Mouse (Mus musculus): ENCODE measurements around the gene Calr3. TPM values are rescaled to one million over a fixed set of nuclear protein-coding genes. Genes with fewer than 3 reads are reported as not detected.

The Calr3 gene
- polyA plus RNA-seq, 1 experiment from 2014 or later = 0.72 TPM

DNA sequence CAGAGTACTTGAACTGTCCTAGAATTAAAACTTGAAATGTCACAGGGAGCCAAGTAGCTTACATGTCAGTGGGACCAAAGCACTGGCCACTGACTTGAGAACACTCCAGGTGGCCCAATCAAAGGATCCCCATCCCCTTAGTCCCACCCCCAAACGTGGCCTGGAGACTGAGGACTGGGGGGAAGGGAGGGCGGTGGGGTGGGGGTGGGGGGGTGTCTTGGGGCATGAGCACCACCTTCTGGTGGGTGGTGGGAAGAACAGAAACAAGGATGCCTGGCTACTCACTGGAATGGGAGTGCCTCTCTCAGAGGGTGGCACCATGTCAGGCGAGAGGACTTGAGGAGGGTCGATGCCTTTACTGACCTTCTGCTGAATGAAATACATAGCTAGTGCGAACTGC lies 61.3 kb downstream of the Calr3 start:
- TF ChIP-seq CTCF (IDR thresholded peaks at IDR 0.05; ENCODE audit: low read depth) (peak; percentile 37), EP300 (IDR thresholded peaks at IDR 0.05; ENCODE audit: low read depth) (no peak)
- H3K27ac ChIP-seq (ENCODE audit: low read depth) = no peak overlapping the region
- DNase-seq (no peak), ATAC-seq (0 out of 2 replicates have a peak, but pooled peaks have one; percentile 29)
- no peak overlapping the region for H3K4me3 ChIP-seq (ENCODE audit: low read depth, low read length)
- 72% methylated on average over 5 of the region's 5 CpGs for WGBS (ENCODE audit: insufficient replicate concordance)
- H3K27me3 ChIP-seq (ENCODE audit: insufficient read depth, low read length) = no peaks in the 10 kb centered on the region
- no peak overlapping the region for H3K9ac ChIP-seq (replicated peaks)
- H3K4me1 ChIP-seq (ENCODE audit: insufficient read depth) = peaks cover 4% of the 10 kb centered on the region; the same call in 1 of the 2 replicates
- peaks cover 88% of the 10 kb centered on the region for H3K36me3 ChIP-seq (replicated peaks; ENCODE audit: insufficient read depth, low read length)
- no peaks in the 10 kb centered on the region for H3K9me3 ChIP-seq (ENCODE audit: low read length)
- no peak overlapping the region for H3K4me2 ChIP-seq (ENCODE audit: low read depth, low read length)

DNA sequence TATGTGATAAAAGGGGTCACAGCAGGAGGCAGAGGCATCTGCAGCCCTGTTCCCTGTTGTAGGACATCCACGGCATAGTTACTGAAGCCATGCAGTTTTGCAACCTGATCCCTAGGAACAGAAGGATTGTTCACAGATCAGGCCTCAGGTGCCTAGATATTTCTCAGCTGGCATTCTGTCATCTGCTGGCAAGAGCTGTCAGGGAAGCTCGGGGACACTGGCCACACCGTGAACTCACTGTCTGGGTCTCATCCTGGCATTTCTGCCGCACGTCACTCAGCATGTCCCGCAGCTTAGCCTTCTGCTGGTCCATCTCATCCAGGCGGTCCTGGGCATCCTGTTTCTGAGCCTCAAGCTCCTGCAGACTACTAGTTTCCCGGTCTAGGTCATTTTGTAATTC lies 63.0 kb downstream of the Calr3 start:
- H3K36me3 ChIP-seq (replicated peaks; ENCODE audit: insufficient read depth, low read length) = peaks cover 87% of the 10 kb centered on the region
- 88% methylated on average over 8 of the region's 8 CpGs for WGBS (ENCODE audit: insufficient replicate concordance)
- no peak overlapping the region for H3K27ac ChIP-seq (ENCODE audit: low read depth)
- ATAC-seq (no peak), DNase-seq (no peak)
- no peaks in the 10 kb centered on the region for H3K4me1 ChIP-seq (ENCODE audit: insufficient read depth)
- no peak overlapping the region for H3K9ac ChIP-seq (replicated peaks)
- no peaks in the 10 kb centered on the region for H3K9me3 ChIP-seq (ENCODE audit: low read length)
- no peak for TF ChIP-seq EP300 (IDR thresholded peaks at IDR 0.05; ENCODE audit: low read depth)
- TF ChIP-seq CTCF (IDR thresholded peaks at IDR 0.05; ENCODE audit: low read depth) = no peak
- H3K27me3 ChIP-seq (ENCODE audit: insufficient read depth, low read length) = no peaks in the 10 kb centered on the region
- H3K4me2 ChIP-seq (ENCODE audit: low read depth, low read length) = no peak overlapping the region
- no peak overlapping the region for H3K4me3 ChIP-seq (ENCODE audit: low read depth, low read length)

DNA sequence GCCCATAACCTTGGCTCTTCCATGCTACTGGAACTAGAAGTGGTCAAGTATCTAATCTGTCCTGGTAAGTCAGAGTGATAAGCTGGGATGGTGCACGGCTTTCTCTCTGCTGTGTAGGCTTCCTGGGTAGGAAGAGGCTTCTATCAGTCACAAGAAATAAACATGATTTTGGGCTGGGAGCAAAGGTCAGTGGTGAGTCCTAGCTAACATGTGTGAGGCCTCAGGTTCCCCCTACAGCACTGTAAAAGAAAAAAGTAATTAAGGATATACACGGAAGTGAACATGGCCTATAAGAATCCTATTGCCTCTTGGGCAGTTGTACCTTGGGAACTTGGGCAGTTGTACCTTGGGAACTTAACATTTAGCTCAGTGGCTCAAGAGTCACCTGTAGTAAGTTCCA lies 66.8 kb downstream of the Calr3 start:
- Histone ChIP-seq H3K4me1 (ENCODE audit: insufficient read depth) (no peaks in the 10 kb centered on the region), H3K9me3 (ENCODE audit: low read length) (no peaks in the 10 kb centered on the region), H3K4me2 (ENCODE audit: low read depth, low read length) (no peak overlapping the region), H3K9ac (replicated peaks) (no peak overlapping the region), H3K27ac (ENCODE audit: low read depth) (no peak overlapping the region), H3K27me3 (ENCODE audit: insufficient read depth, low read length) (no peaks in the 10 kb centered on the region), H3K4me3 (ENCODE audit: low read depth, low read length) (no peak overlapping the region), H3K36me3 (replicated peaks; ENCODE audit: insufficient read depth, low read length) (peaks cover 79% of the 10 kb centered on the region)
- DNase-seq (no peak), ATAC-seq (no peak)
- TF ChIP-seq CTCF (IDR thresholded peaks at IDR 0.05; ENCODE audit: low read depth) (no peak), EP300 (IDR thresholded peaks at IDR 0.05; ENCODE audit: low read depth) (no peak)
- 79% methylated on average over 2 of the region's 2 CpGs for WGBS (ENCODE audit: insufficient replicate concordance)

DNA sequence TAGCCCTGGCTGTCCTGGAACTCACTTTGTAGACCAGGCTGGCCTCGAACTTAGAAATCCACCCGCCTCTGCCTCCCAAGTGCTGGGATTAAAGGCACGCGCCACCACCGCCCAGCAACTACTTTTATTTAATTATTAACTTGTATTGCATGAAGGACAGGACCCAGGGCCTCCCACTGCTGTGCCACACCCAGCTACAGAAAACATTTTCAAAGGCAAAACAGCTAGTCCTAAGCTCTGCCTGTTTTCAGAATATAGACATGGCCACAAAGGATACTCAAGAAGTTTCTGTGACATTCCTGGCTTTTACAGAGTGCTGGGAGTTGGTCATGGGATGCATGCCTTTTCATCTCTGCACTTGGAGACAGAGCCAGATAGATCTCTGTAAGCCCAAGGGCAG lies 67.4 kb downstream of the Calr3 start:
- DNase-seq (no peak), ATAC-seq (no peak)
- H3K9me3 ChIP-seq (ENCODE audit: low read length) = no peaks in the 10 kb centered on the region
- H3K4me3 ChIP-seq (ENCODE audit: low read depth, low read length) = no peak overlapping the region
- H3K27me3 ChIP-seq (ENCODE audit: insufficient read depth, low read length) = no peaks in the 10 kb centered on the region
- no peak for TF ChIP-seq CTCF (IDR thresholded peaks at IDR 0.05; ENCODE audit: low read depth)
- TF ChIP-seq EP300 (IDR thresholded peaks at IDR 0.05; ENCODE audit: low read depth) = no peak
- H3K36me3 ChIP-seq (replicated peaks; ENCODE audit: insufficient read depth, low read length) = peaks cover 79% of the 10 kb centered on the region
- H3K4me2 ChIP-seq (ENCODE audit: low read depth, low read length) = no peak overlapping the region
- no peak overlapping the region for H3K9ac ChIP-seq (replicated peaks)
- 69% methylated on average over 5 of the region's 5 CpGs for WGBS (ENCODE audit: insufficient replicate concordance)
- H3K4me1 ChIP-seq (ENCODE audit: insufficient read depth) = no peaks in the 10 kb centered on the region
- H3K27ac ChIP-seq (ENCODE audit: low read depth) = no peak overlapping the region

DNA sequence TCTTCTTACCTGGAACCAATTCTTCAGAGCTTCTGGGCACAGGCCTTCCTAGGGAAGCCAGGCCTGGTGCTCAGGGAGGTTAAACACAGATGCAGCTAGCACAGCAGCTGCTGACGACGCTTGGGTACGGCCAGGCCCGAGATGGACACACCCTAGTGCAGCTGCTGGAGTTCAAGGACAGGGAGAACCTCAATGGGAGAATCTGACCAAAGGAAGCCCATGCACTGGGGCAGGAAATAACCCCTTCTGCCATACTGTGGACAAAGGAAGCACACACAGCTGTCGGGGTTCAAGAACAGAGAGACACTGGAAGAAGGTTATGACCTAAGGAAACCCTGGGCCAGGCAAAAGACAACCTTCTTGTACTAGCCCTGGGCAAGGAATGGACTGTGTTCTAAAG lies 68.5 kb downstream of the Calr3 start:
- Histone ChIP-seq H3K9me3 (ENCODE audit: low read length) (no peaks in the 10 kb centered on the region), H3K4me2 (ENCODE audit: low read depth, low read length) (no peak overlapping the region), H3K4me1 (ENCODE audit: insufficient read depth) (no peaks in the 10 kb centered on the region), H3K27ac (ENCODE audit: low read depth) (peak overlapping the region; percentile 39; the same call in 1 of the 2 replicates), H3K9ac (replicated peaks) (no peak overlapping the region), H3K4me3 (ENCODE audit: low read depth, low read length) (no peak overlapping the region), H3K36me3 (replicated peaks; ENCODE audit: insufficient read depth, low read length) (peaks cover 78% of the 10 kb centered on the region), H3K27me3 (ENCODE audit: insufficient read depth, low read length) (no peaks in the 10 kb centered on the region)
- peak; percentile 31 for ATAC-seq
- no peak for DNase-seq
- 75% methylated on average over 5 of the region's 5 CpGs for WGBS (ENCODE audit: insufficient replicate concordance)
- TF ChIP-seq EP300 (IDR thresholded peaks at IDR 0.05; ENCODE audit: low read depth) (no peak), CTCF (IDR thresholded peaks at IDR 0.05; ENCODE audit: low read depth) (no peak)

Small RNA genes lying within 50 kb of the gene (microRNA-seq; reads per million reads assigned to microRNA genes)
- not detected for gene Mir7068

Other genes with a start within 250 kb of the Calr3 start
- not detected in 2 replicates for gene Cib3, start 231.0 kb downstream of the Calr3 start, polyA plus RNA-seq (2015; fragmentation: Nextera tagmentation; extraction: Ambion mirVana)
- gene Gm11034, start 230.2 kb downstream of the Calr3 start, polyA plus RNA-seq (2015; fragmentation: Nextera tagmentation; extraction: Ambion mirVana) = not detected in 2 replicates
- gene Fam32a, start 224.1 kb downstream of the Calr3 start, polyA plus RNA-seq (2015; fragmentation: Nextera tagmentation; extraction: Ambion mirVana) = 27.5 and 28.4 TPM in 2 replicates
- gene Ap1m1, start 203.9 kb downstream of the Calr3 start, polyA plus RNA-seq (2015; fragmentation: Nextera tagmentation; extraction: Ambion mirVana) = 40.7 and 41.7 TPM in 2 replicates
- 6.3 and 6.4 TPM in 2 replicates for gene Gm10282, start 138.6 kb downstream of the Calr3 start, polyA plus RNA-seq (2015; fragmentation: Nextera tagmentation; extraction: Ambion mirVana)
- 5.6 and 7.4 TPM in 2 replicates for gene Klf2, start 124.8 kb downstream of the Calr3 start, polyA plus RNA-seq (2015; fragmentation: Nextera tagmentation; extraction: Ambion mirVana)
- gene Eps15l1, start 22.4 kb downstream of the Calr3 start, polyA plus RNA-seq (2015; fragmentation: Nextera tagmentation; extraction: Ambion mirVana) = 9.3 and 10.1 TPM in 2 replicates
- gene 1700030K09Rik, start within 50 bp of the Calr3 start, polyA plus RNA-seq (2015; fragmentation: Nextera tagmentation; extraction: Ambion mirVana) = 2.1 and 2.2 TPM in 2 replicates
- gene Cherp, start 31.4 kb upstream of the Calr3 start, polyA plus RNA-seq (2015; fragmentation: Nextera tagmentation; extraction: Ambion mirVana) = 9.2 and 11.2 TPM in 2 replicates
- 5.8 and 6.0 TPM in 2 replicates for gene Slc35e1, start 48.7 kb upstream of the Calr3 start, polyA plus RNA-seq (2015; fragmentation: Nextera tagmentation; extraction: Ambion mirVana)
- 4.9 TPM in 2 replicates for gene Med26, start 104.4 kb upstream of the Calr3 start, polyA plus RNA-seq (2015; fragmentation: Nextera tagmentation; extraction: Ambion mirVana)
- gene Smim7, start 127.2 kb upstream of the Calr3 start, polyA plus RNA-seq (2015; fragmentation: Nextera tagmentation; extraction: Ambion mirVana) = 56.1 and 59.3 TPM in 2 replicates
- 2.3 and 5.8 TPM in 2 replicates for gene Tmem38a, start 128.2 kb upstream of the Calr3 start, polyA plus RNA-seq (2015; fragmentation: Nextera tagmentation; extraction: Ambion mirVana)
- gene Nwd1, start 202.8 kb upstream of the Calr3 start, polyA plus RNA-seq (2015; fragmentation: Nextera tagmentation; extraction: Ambion mirVana) = not detected in 2 replicates